Mouse (Mus musculus): ENCODE measurements around the gene Spon1. TPM values are rescaled to one million over a fixed set of nuclear protein-coding genes. Genes with fewer than 3 reads are reported as not detected.

Spon1 gene
- polyA plus RNA-seq, 1 experiment from 2014 or later = 19.8 TPM

DNA sequence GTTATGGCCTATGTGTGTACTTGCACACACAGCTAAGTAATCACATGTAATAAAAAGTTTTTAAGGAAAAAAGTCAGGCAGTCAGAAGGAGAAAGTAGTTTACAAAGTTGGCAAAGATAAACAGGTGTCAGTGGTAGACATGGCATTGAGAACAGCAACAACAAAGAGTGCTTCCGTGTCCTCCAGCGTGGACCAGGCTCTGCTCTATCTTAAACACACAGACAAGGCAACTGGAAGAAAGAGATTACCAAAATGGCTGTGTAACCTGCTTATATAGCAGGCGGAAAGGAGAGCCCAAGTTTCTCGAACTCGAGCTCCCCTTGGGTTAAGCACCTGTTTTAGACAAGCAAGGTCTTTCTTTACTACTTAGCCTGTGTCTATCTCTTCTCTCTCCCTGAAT is 314.5 kb downstream of the Spon1 start:
- no peak overlapping the region for H3K4me3 ChIP-seq (ENCODE audit: low read depth, low read length)
- no peak overlapping the region for H3K4me2 ChIP-seq (replicated peaks; ENCODE audit: low read depth, low read length)
- no peak overlapping the region for H3K27ac ChIP-seq (ENCODE audit: low read length)
- no peaks in the 10 kb centered on the region for H3K4me1 ChIP-seq (ENCODE audit: control insufficient read depth, insufficient read depth, low read length)
- H3K9me3 ChIP-seq (ENCODE audit: control insufficient read depth, low read depth, low read length) = no peaks in the 10 kb centered on the region
- no peak overlapping the region for H3K9ac ChIP-seq (replicated peaks; ENCODE audit: low read depth, low read length)
- H3K27me3 ChIP-seq (ENCODE audit: control insufficient read depth, insufficient read depth, low read length) = no peaks in the 10 kb centered on the region
- 88% methylated on average over 5 of the region's 5 CpGs for whole genome bisulfite sequencing
- ATAC-seq (ENCODE audit: insufficient number of reproducible peaks, insufficient read depth, low FRiP score, low read depth) = no peak
- no peaks in the 10 kb centered on the region for H3K36me3 ChIP-seq (ENCODE audit: control insufficient read depth, insufficient read depth, low read length)

DNA sequence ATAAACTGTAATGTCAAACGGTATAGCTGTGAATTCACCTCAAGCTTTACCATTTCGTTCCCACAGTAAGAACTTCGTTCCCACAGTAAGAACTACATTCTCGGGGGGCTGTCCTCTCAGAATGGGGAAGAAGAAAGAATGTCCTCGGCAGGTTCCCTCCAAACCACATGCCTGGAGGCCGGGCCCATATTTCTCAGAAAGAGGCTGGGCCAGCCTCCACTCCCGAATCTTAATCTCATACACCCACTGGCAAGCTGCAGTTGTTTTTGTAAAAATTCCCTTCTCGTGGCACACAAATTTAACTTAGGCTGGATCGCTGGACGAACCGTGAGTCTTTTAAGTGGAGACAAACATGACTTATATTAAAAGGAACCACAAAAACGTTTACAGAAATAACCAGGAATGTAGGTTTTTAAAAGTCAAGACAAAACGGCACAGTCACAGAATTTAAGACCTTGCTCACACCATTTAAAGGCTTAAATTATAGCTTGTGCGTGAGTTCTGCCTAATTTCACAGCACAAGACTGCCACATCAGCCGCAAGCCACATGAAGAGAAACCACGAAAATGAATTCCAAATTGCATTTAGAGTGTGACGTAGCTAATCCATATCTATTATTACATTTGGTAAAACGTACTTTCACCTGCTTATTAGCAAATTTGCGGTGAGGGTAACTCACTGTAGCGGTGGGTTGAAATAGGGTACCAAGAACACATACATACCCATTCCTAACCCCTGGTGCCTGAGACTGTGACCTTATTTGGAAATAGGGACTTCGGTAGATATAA is 316.0 kb downstream of the Spon1 start:
- Histone ChIP-seq H3K4me1 (ENCODE audit: control insufficient read depth, insufficient read depth, low read length) (peaks cover 7% of the 10 kb centered on the region; the same call in 1 of the 2 replicates), H3K4me3 (ENCODE audit: low read depth, low read length) (no peak overlapping the region), H3K36me3 (ENCODE audit: control insufficient read depth, insufficient read depth, low read length) (no peaks in the 10 kb centered on the region), H3K9me3 (ENCODE audit: control insufficient read depth, low read depth, low read length) (no peaks in the 10 kb centered on the region), H3K27me3 (ENCODE audit: control insufficient read depth, insufficient read depth, low read length) (no peaks in the 10 kb centered on the region), H3K9ac (replicated peaks; ENCODE audit: low read depth, low read length) (no peak overlapping the region), H3K4me2 (replicated peaks; ENCODE audit: low read depth, low read length) (no peak overlapping the region), H3K27ac (ENCODE audit: low read length) (no peak overlapping the region)
- WGBS = 76% methylated on average over 21 of the region's 21 CpGs
- ATAC-seq (ENCODE audit: insufficient number of reproducible peaks, insufficient read depth, low FRiP score, low read depth) = no peak

DNA sequence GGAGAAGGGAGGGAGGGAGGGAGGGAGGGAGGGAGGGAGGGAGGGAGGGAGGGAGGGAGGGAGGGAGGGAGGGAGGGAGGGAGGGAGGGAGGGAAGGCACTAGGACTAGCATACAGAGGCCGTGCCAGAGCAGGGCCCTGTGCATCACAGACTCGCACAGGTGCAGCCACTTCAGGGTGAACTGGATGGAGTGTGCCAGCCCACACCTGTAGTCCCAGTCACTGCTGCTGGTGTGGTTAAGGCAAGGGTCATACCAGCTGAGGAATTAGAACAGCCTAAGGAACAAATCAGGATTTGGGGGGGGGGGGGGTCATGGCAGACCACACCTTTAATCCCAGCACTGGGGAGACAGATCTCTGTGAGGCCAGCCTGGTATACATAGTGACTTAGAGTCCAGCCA is 317.3 kb downstream of the Spon1 start:
- Histone ChIP-seq H3K4me2 (replicated peaks; ENCODE audit: low read depth, low read length) (no peak overlapping the region), H3K4me1 (ENCODE audit: control insufficient read depth, insufficient read depth, low read length) (peaks cover 14% of the 10 kb centered on the region), H3K9me3 (ENCODE audit: control insufficient read depth, low read depth, low read length) (no peaks in the 10 kb centered on the region), H3K27ac (ENCODE audit: low read length) (no peak overlapping the region), H3K36me3 (ENCODE audit: control insufficient read depth, insufficient read depth, low read length) (no peaks in the 10 kb centered on the region), H3K4me3 (ENCODE audit: low read depth, low read length) (no peak overlapping the region), H3K27me3 (ENCODE audit: control insufficient read depth, insufficient read depth, low read length) (no peaks in the 10 kb centered on the region), H3K9ac (replicated peaks; ENCODE audit: low read depth, low read length) (no peak overlapping the region)
- no peak for ATAC-seq (ENCODE audit: insufficient number of reproducible peaks, insufficient read depth, low FRiP score, low read depth)
- WGBS = 83% methylated on average over 2 of the region's 2 CpGs

- Histone ChIP-seq H3K4me3 (ENCODE audit: low read depth, low read length) (no peak overlapping the region), H3K4me1 (ENCODE audit: control insufficient read depth, insufficient read depth, low read length) (peaks cover 14% of the 10 kb centered on the region), H3K27ac (ENCODE audit: low read length) (no peak overlapping the region), H3K36me3 (ENCODE audit: control insufficient read depth, insufficient read depth, low read length) (no peaks in the 10 kb centered on the region), H3K27me3 (ENCODE audit: control insufficient read depth, insufficient read depth, low read length) (no peaks in the 10 kb centered on the region), H3K9ac (replicated peaks; ENCODE audit: low read depth, low read length) (no peak overlapping the region), H3K4me2 (replicated peaks; ENCODE audit: low read depth, low read length) (no peak overlapping the region), H3K9me3 (ENCODE audit: control insufficient read depth, low read depth, low read length) (no peaks in the 10 kb centered on the region)
- WGBS = 73% methylated on average over 3 of the region's 3 CpGs
- no peak for ATAC-seq (ENCODE audit: insufficient number of reproducible peaks, insufficient read depth, low FRiP score, low read depth)
Measured at GRCm38 (mm10) chr7:114083760-114084159, 318.0 kb downstream of the Spon1 start.

DNA sequence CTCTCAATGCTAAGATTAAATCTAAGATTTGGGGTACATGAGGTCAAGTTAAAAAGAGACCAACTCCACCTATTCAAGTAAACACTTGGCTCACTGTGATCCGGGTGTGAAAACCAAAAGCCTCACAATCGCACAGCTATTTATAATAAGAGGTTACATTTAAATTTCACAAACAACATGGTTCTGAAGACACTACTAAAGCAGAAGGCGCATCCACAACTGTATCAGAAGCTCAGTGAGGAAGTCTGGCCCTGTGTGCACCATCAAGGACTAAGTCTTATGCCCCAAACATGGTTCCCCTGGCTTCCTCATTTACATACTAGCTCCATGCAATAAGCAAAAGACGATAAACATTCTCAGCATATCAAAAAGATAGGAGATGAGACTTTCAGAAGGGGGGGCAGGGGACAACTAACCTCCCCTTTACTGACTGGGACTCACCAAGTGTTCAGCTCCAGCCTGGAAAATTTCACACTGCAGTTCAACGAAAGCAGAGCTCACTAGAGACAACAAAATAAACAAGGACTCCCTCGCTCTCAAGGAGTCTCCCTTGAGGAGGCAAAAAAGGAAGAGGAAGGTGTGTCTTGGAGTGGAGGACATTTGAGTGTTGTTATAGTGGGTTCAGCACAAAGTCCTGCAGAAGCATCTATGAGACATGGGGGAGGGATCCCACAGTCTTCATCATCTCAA is 320.4 kb downstream of the Spon1 start:
- no peak overlapping the region for H3K4me3 ChIP-seq (ENCODE audit: low read depth, low read length)

GRCm38 (mm10) chr7:114087341-114087740 is 321.5 kb downstream of the Spon1 start:
- H3K9me3 ChIP-seq (ENCODE audit: control insufficient read depth, low read depth, low read length) = no peaks in the 10 kb centered on the region
- no peaks in the 10 kb centered on the region for H3K36me3 ChIP-seq (ENCODE audit: control insufficient read depth, insufficient read depth, low read length)
- peaks cover 14% of the 10 kb centered on the region for H3K4me1 ChIP-seq (ENCODE audit: control insufficient read depth, insufficient read depth, low read length)
- no peak overlapping the region for H3K9ac ChIP-seq (replicated peaks; ENCODE audit: low read depth, low read length)
- no peak overlapping the region for H3K4me3 ChIP-seq (ENCODE audit: low read depth, low read length)
- H3K27me3 ChIP-seq (ENCODE audit: control insufficient read depth, insufficient read depth, low read length) = no peaks in the 10 kb centered on the region
- no peak for ATAC-seq (ENCODE audit: insufficient number of reproducible peaks, insufficient read depth, low FRiP score, low read depth)
- H3K4me2 ChIP-seq (replicated peaks; ENCODE audit: low read depth, low read length) = no peak overlapping the region
- no peak overlapping the region for H3K27ac ChIP-seq (ENCODE audit: low read length)
- WGBS = 39% methylated on average over 6 of the region's 6 CpGs

More for the DNA sequence above, 320.4 kb downstream of the Spon1 start:
- Histone ChIP-seq H3K4me2 (replicated peaks; ENCODE audit: low read depth, low read length) (no peak overlapping the region), H3K4me1 (ENCODE audit: control insufficient read depth, insufficient read depth, low read length) (peaks cover 14% of the 10 kb centered on the region), H3K36me3 (ENCODE audit: control insufficient read depth, insufficient read depth, low read length) (no peaks in the 10 kb centered on the region), H3K9me3 (ENCODE audit: control insufficient read depth, low read depth, low read length) (no peaks in the 10 kb centered on the region), H3K9ac (replicated peaks; ENCODE audit: low read depth, low read length) (no peak overlapping the region), H3K27ac (ENCODE audit: low read length) (no peak overlapping the region), H3K27me3 (ENCODE audit: control insufficient read depth, insufficient read depth, low read length) (no peaks in the 10 kb centered on the region)
- no peak for ATAC-seq (ENCODE audit: insufficient number of reproducible peaks, insufficient read depth, low FRiP score, low read depth)
- WGBS = 51% methylated on average over 6 of the region's 6 CpGs

- 11% methylated on average over 11 of the region's 11 CpGs for WGBS
- H3K4me1 ChIP-seq (ENCODE audit: control insufficient read depth, insufficient read depth, low read length) = peaks cover 14% of the 10 kb centered on the region
- no peaks in the 10 kb centered on the region for H3K9me3 ChIP-seq (ENCODE audit: control insufficient read depth, low read depth, low read length)
- H3K9ac ChIP-seq (replicated peaks; ENCODE audit: low read depth, low read length) = no peak overlapping the region
- H3K27me3 ChIP-seq (ENCODE audit: control insufficient read depth, insufficient read depth, low read length) = no peaks in the 10 kb centered on the region
- H3K4me2 ChIP-seq (replicated peaks; ENCODE audit: low read depth, low read length) = no peak overlapping the region
- no peak overlapping the region for H3K27ac ChIP-seq (ENCODE audit: low read length)
- no peaks in the 10 kb centered on the region for H3K36me3 ChIP-seq (ENCODE audit: control insufficient read depth, insufficient read depth, low read length)
- H3K4me3 ChIP-seq (ENCODE audit: low read depth, low read length) = no peak overlapping the region
- ATAC-seq (ENCODE audit: insufficient number of reproducible peaks, insufficient read depth, low FRiP score, low read depth) = no peak
Measured at GRCm38 (mm10) chr7:114087986-114088385, 322.2 kb downstream of the Spon1 start.

DNA sequence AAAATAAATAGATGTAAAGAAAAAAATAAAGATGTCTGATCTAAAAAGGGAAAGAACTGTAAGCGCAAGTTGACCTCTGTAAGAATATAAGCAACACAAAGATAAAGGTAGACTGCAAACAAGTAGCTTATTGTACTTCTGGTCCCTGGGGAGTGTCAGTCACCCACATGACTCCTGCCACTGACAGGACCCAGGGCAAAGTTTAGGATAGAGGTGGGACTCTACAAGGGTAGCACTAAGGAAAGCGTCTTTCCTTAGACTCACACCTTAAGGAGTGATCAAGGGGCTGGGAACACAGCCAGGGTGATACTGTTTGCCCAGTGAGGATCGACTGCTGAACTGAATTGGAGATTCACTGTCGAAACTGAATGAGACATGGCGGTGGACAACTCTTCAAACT is 323.1 kb downstream of the Spon1 start:
- Histone ChIP-seq H3K4me2 (replicated peaks; ENCODE audit: low read depth, low read length) (no peak overlapping the region), H3K4me1 (ENCODE audit: control insufficient read depth, insufficient read depth, low read length) (peaks cover 17% of the 10 kb centered on the region)

More for the DNA sequence above, 323.1 kb downstream of the Spon1 start:
- Histone ChIP-seq H3K9ac (replicated peaks; ENCODE audit: low read depth, low read length) (no peak overlapping the region), H3K9me3 (ENCODE audit: control insufficient read depth, low read depth, low read length) (no peaks in the 10 kb centered on the region), H3K27me3 (ENCODE audit: control insufficient read depth, insufficient read depth, low read length) (no peaks in the 10 kb centered on the region), H3K36me3 (ENCODE audit: control insufficient read depth, insufficient read depth, low read length) (no peaks in the 10 kb centered on the region), H3K27ac (ENCODE audit: low read length) (no peak overlapping the region), H3K4me3 (ENCODE audit: low read depth, low read length) (no peak overlapping the region)
- WGBS = 56% methylated on average over 5 of the region's 5 CpGs
- no peak for ATAC-seq (ENCODE audit: insufficient number of reproducible peaks, insufficient read depth, low FRiP score, low read depth)

Measured in stomach, embryonic 14.5 days (tissue).